Mouse (Mus musculus): ENCODE measurements around the gene Ppfibp1. TPM values are rescaled to one million over a fixed set of nuclear protein-coding genes. Genes with fewer than 3 reads are reported as not detected.

The Ppfibp1 gene
- polyA plus RNA-seq, 1 experiment from 2014 or later, result 9.7 TPM

DNA sequence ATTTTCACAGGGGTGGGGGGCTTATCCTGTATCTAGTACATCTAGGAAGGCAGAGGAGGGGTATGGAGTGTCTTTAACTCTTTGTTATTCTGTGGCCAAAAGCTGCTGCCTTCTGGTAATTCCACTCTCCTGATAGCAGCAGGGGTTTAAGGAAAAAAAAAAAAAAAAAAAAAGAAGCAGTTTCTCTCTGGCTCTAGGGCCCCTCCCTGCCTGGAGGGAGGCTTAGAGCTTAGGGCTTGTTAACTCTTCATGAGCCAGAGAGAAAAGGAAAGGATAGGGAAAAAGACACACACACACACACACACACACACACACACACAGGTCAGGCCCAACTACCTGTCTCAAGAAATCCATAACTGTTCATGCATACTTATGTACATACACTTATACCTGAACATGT is 85.5 kb downstream of the Ppfibp1 start:
- no peaks in the 10 kb centered on the region for H3K9me3 ChIP-seq (replicated peaks)
- no peak overlapping the region for H3K4me2 ChIP-seq
- no peak for ATAC-seq (ENCODE audit: insufficient read depth)
- peaks cover 5% of the 10 kb centered on the region; the same call in 1 of the 2 replicates for H3K4me1 ChIP-seq (replicated peaks)
- no peaks in the 10 kb centered on the region for H3K36me3 ChIP-seq (replicated peaks)
- no peak overlapping the region for H3K9ac ChIP-seq
- no peak overlapping the region for H3K4me3 ChIP-seq (replicated peaks)
- H3K27me3 ChIP-seq, result no peaks in the 10 kb centered on the region
- H3K27ac ChIP-seq (replicated peaks), result no peak overlapping the region

DNA sequence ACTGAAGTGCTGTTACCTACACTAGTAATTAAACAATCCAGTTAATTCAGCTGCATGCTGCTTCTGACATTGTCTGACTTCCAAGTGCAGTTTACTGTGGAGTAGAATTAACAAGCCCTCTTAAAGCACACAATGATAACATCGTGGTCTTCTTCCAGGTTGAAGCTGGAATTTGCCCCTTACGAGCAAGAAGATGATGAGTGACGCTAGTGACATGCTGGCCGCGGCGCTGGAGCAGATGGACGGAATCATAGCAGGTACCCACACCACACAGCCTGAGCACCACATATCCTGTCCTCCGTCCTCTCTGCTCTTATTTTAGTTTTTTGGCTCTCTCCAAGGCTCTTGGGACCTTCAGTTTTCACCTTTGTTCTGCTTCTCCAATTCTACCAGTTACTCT is 88.2 kb downstream of the Ppfibp1 start:
- Histone ChIP-seq H3K36me3 (replicated peaks) (no peaks in the 10 kb centered on the region; the same call in 1 of the 2 replicates), H3K9ac (no peak overlapping the region), H3K27ac (replicated peaks) (no peak overlapping the region), H3K9me3 (replicated peaks) (no peaks in the 10 kb centered on the region), H3K4me1 (replicated peaks) (peaks cover 5% of the 10 kb centered on the region; the same call in 1 of the 2 replicates), H3K4me2 (no peak overlapping the region), H3K4me3 (replicated peaks) (no peak overlapping the region), H3K27me3 (no peaks in the 10 kb centered on the region)
- 74% methylated on average over 8 of the region's 8 CpGs for WGBS (ENCODE audit: insufficient replicate concordance)
- ATAC-seq (ENCODE audit: insufficient read depth), result no peak

DNA sequence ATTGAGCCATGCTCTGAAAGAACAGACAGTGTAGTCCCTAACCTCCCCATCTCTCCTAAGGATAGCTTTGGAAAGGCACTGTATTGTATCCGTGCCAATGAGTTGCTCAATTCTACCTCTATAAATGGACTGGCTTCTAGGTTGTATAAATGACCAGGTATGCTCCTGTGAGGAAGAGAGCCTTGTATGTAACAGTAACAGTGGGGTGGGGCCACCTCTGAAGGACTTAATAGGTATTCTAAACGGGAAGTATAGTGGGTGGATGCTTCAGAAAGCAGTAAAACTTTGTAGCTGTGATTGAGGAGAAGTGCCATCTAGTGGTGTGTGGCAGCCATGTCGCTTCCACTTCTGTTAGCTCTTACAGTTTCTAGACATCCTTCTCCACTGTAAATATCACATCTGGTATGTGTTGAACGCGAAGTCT is 90.4 kb downstream of the Ppfibp1 start:
- Histone ChIP-seq H3K27ac (replicated peaks) (no peak overlapping the region), H3K9me3 (replicated peaks) (no peaks in the 10 kb centered on the region), H3K36me3 (replicated peaks) (no peaks in the 10 kb centered on the region; the same call in 1 of the 2 replicates), H3K9ac (no peak overlapping the region), H3K4me1 (replicated peaks) (no peaks in the 10 kb centered on the region), H3K4me3 (replicated peaks) (no peak overlapping the region), H3K27me3 (no peaks in the 10 kb centered on the region), H3K4me2 (no peak overlapping the region)
- 43% methylated on average over 5 of the region's 5 CpGs for WGBS (ENCODE audit: insufficient replicate concordance)
- no peak for ATAC-seq (ENCODE audit: insufficient read depth)

- WGBS (ENCODE audit: insufficient replicate concordance), result 85% methylated on average over 1 of the region's 1 CpGs
- Histone ChIP-seq H3K9me3 (replicated peaks) (no peaks in the 10 kb centered on the region), H3K27me3 (no peaks in the 10 kb centered on the region), H3K27ac (replicated peaks) (no peak overlapping the region), H3K4me2 (no peak overlapping the region), H3K9ac (no peak overlapping the region), H3K36me3 (replicated peaks) (no peaks in the 10 kb centered on the region; the same call in 1 of the 2 replicates), H3K4me3 (replicated peaks) (no peak overlapping the region), H3K4me1 (replicated peaks) (no peaks in the 10 kb centered on the region)
- no peak for ATAC-seq (ENCODE audit: insufficient read depth)
These were observed 90.9 kb downstream of the Ppfibp1 start for GRCm38 (mm10) chr6:146979115-146979744.

DNA sequence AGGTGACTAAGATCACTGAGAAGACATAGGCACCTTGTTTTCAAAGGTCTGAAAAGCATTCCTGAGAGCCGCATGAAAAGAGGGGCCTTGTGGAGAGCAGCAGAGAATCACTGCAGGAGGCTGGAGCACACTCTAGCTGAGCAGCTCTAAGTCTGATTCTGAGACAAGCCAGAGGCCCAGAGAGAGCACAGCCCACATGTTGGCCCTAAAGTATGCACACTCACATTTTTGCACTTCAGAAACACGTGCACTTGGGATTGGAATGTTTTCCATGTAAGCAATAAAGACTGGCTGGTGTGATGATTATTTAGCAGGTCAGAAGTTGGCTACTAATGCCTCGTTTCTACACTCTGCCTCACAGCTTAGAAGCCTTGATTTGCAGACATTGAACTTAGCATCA is 91.7 kb downstream of the Ppfibp1 start:
- 41% methylated on average over 3 of the region's 3 CpGs for WGBS (ENCODE audit: insufficient replicate concordance)
- H3K4me3 ChIP-seq (replicated peaks), result no peak overlapping the region

DNA sequence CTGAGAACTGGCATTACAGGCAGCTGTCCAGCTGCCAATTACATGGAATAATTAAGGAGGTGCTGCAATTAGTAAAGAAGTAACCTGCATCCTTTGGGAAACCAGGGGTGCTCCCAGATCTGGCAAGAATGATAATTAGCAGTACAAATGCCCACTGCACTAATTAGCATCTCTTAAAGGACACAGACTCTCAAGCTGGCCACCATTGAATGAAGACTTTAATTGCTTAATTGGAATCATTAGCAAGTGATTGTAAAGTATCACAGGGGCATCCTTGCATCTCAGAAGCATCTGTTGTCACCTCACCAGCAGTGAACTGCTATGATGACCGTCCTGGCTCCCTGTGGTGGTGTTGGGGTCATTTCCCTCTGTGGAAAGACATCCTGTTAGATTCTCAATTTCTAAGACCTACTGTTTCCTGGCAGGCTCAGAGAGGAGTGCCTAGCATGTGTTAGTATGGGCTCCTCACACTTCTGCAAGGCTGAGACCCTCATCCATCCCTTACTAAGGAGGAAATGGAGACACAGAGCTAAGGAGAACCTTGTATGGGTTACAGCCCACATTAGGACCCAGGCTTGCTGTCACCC is 93.1 kb downstream of the Ppfibp1 start:
- ATAC-seq (ENCODE audit: insufficient read depth), result no peak
- Histone ChIP-seq H3K27ac (replicated peaks) (no peak overlapping the region), H3K4me3 (replicated peaks) (no peak overlapping the region), H3K4me2 (no peak overlapping the region), H3K36me3 (replicated peaks) (no peaks in the 10 kb centered on the region; the same call in 1 of the 2 replicates), H3K4me1 (replicated peaks) (no peaks in the 10 kb centered on the region), H3K9ac (no peak overlapping the region), H3K9me3 (replicated peaks) (no peaks in the 10 kb centered on the region), H3K27me3 (no peaks in the 10 kb centered on the region)
- WGBS (ENCODE audit: insufficient replicate concordance), result 68% methylated on average over 1 of the region's 1 CpGs

More for the DNA sequence above, 91.7 kb downstream of the Ppfibp1 start:
- H3K27me3 ChIP-seq, result no peaks in the 10 kb centered on the region
- H3K4me1 ChIP-seq (replicated peaks), result no peaks in the 10 kb centered on the region
- no peak for ATAC-seq (ENCODE audit: insufficient read depth)
- H3K9me3 ChIP-seq (replicated peaks), result no peaks in the 10 kb centered on the region
- no peak overlapping the region for H3K27ac ChIP-seq (replicated peaks)
- H3K36me3 ChIP-seq (replicated peaks), result no peaks in the 10 kb centered on the region; the same call in 1 of the 2 replicates
- H3K4me2 ChIP-seq, result no peak overlapping the region
- no peak overlapping the region for H3K9ac ChIP-seq

DNA sequence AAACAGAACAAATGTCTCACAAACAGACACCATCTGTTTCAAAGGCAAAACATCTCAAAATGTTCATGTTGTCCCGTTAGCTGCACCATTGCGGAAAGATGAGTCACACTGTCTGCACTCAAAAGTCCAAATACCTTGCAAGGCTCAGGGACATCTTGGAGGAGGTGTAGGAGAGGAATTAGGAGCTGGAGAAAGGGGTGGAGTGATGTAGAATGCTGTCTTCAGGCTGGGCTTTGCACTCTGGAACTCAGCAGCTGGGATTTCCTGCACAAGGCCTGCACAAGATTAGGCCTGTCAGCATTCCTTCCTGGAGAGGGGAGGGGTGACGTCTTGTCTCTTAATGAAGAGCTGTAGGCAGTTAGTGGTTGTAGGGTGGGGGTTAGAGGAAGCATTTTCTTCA is 96.3 kb downstream of the Ppfibp1 start:
- Histone ChIP-seq H3K27me3 (no peaks in the 10 kb centered on the region), H3K9ac (no peak overlapping the region), H3K27ac (replicated peaks) (no peak overlapping the region), H3K4me2 (no peak overlapping the region), H3K36me3 (replicated peaks) (no peaks in the 10 kb centered on the region; the same call in 1 of the 2 replicates), H3K4me3 (replicated peaks) (no peak overlapping the region), H3K4me1 (replicated peaks) (no peaks in the 10 kb centered on the region), H3K9me3 (replicated peaks) (no peaks in the 10 kb centered on the region)
- ATAC-seq (ENCODE audit: insufficient read depth), result no peak
- 57% methylated on average over 3 of the region's 3 CpGs for WGBS (ENCODE audit: insufficient replicate concordance)

DNA sequence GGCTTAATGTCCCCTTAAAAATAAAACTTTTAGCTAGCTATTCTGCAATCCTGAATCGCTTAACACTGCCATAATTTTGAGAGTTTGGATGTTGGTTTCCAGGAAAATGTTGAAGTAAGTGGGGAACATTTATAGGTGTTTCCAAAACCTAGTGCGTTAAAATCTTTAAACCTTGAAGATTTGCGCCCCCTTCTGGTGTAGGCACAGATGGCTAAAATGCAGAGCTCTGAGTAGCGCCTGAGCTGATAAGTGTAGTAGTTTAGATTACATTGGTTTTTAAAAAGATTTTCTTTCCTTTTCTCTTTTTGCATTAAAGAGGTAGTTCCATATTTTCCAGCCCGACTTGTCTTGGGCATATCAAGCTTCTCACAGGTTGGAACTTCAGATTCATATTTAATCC is 105.9 kb downstream of the Ppfibp1 start:
- H3K27me3 ChIP-seq, result no peaks in the 10 kb centered on the region
- 32% methylated on average over 5 of the region's 5 CpGs for WGBS (ENCODE audit: insufficient replicate concordance)
- H3K4me1 ChIP-seq (replicated peaks), result no peaks in the 10 kb centered on the region
- H3K36me3 ChIP-seq (replicated peaks), result no peaks in the 10 kb centered on the region
- H3K4me2 ChIP-seq, result no peak overlapping the region
- H3K9me3 ChIP-seq (replicated peaks), result no peaks in the 10 kb centered on the region
- H3K9ac ChIP-seq, result no peak overlapping the region
- no peak for ATAC-seq (ENCODE audit: insufficient read depth)
- H3K4me3 ChIP-seq (replicated peaks), result no peak overlapping the region
- H3K27ac ChIP-seq (replicated peaks), result no peak overlapping the region

DNA sequence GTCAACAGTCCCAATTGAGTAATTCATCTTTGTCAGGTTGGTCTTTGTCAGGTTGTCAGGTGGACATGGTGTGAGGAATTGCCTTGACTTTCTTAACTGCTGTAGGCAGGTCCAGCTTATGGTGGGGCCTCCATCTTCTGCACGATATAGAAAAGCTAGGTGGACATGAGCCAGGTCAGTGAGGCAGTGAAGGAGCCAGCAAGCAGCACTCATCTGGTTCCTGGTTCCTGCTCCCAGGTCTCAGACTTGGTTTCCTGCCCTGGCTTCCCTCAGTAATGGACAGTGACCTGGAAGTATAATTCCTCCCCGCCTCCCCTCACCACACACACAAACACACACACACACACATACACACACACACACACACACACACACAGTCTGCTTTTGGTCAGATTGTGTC is 107.1 kb downstream of the Ppfibp1 start:
- no peak overlapping the region for H3K4me2 ChIP-seq
- 68% methylated on average over 2 of the region's 2 CpGs for WGBS (ENCODE audit: insufficient replicate concordance)
- no peak overlapping the region for H3K27ac ChIP-seq (replicated peaks)
- no peaks in the 10 kb centered on the region for H3K4me1 ChIP-seq (replicated peaks)
- no peaks in the 10 kb centered on the region for H3K9me3 ChIP-seq (replicated peaks)
- ATAC-seq (ENCODE audit: insufficient read depth), result no peak
- no peaks in the 10 kb centered on the region for H3K27me3 ChIP-seq
- no peak overlapping the region for H3K4me3 ChIP-seq (replicated peaks)
- H3K9ac ChIP-seq, result no peak overlapping the region
- no peaks in the 10 kb centered on the region for H3K36me3 ChIP-seq (replicated peaks)

GRCm38 (mm10) chr6:146995878-146996277 is 107.6 kb downstream of the Ppfibp1 start:
- Histone ChIP-seq H3K4me3 (replicated peaks) (no peak overlapping the region), H3K36me3 (replicated peaks) (no peaks in the 10 kb centered on the region), H3K27me3 (no peaks in the 10 kb centered on the region), H3K27ac (replicated peaks) (no peak overlapping the region), H3K9ac (no peak overlapping the region), H3K4me2 (no peak overlapping the region), H3K4me1 (replicated peaks) (no peaks in the 10 kb centered on the region), H3K9me3 (replicated peaks) (no peaks in the 10 kb centered on the region)
- ATAC-seq (ENCODE audit: insufficient read depth), result no peak
- 69% methylated on average over 6 of the region's 6 CpGs for WGBS (ENCODE audit: insufficient replicate concordance)

GRCm38 (mm10) chr6:146997006-146997405 is 108.7 kb downstream of the Ppfibp1 start:
- no peak for ATAC-seq (ENCODE audit: insufficient read depth)
- WGBS (ENCODE audit: insufficient replicate concordance), result 59% methylated on average over 6 of the region's 6 CpGs

More at GRCm38 (mm10) chr6:146997006-146997405, 108.7 kb downstream of the Ppfibp1 start:
- Histone ChIP-seq H3K27ac (replicated peaks) (no peak overlapping the region), H3K9ac (no peak overlapping the region), H3K36me3 (replicated peaks) (0 out of 2 replicates have a peak, but pooled peaks cover 4% of the 10 kb centered on the region), H3K4me3 (replicated peaks) (no peak overlapping the region), H3K4me1 (replicated peaks) (no peaks in the 10 kb centered on the region), H3K9me3 (replicated peaks) (no peaks in the 10 kb centered on the region), H3K4me2 (no peak overlapping the region), H3K27me3 (no peaks in the 10 kb centered on the region)
